Mouse (Mus musculus) forebrain, embryonic 10.5 days (tissue): ENCODE results near the gene Gpr83. TPM values are rescaled to one million over a fixed set of nuclear protein-coding genes. Genes with fewer than 3 reads are reported as not detected.

Experiments used
- DNase-seq: peaks from one replicate; pipeline ENCODE4 v3.0.0-alpha.2; 2017; ENCODE audit warnings: low spot score; ENCODE audit errors: extremely low spot score
- H3K27ac ChIP-seq: fragments of 300-500 bp; sonication (generic); 2 replicates; pipeline ENCODE4 v1.5.1; 2016; ENCODE audit warnings: mild to moderate bottlenecking
- H3K27me3 ChIP-seq: fragments of 300-500 bp; sonication (generic); 2 replicates; pipeline ENCODE4 v1.6.1; 2016; ENCODE audit warnings: mild to moderate bottlenecking; ENCODE audit not compliant: poor library complexity, severe bottlenecking
- H3K36me3 ChIP-seq: fragments of 300-500 bp; sonication (generic); replicated peaks from 2 replicates; pipeline ENCODE4 v1.6.1; 2016; ENCODE audit warnings: mild to moderate bottlenecking, moderate library complexity
- H3K4me1 ChIP-seq: fragments of 300-500 bp; sonication (generic); 2 replicates; pipeline ENCODE4 v1.6.1; 2016
- H3K4me3 ChIP-seq: fragments of 300-500 bp; sonication (generic); 2 replicates; pipeline ENCODE4 v1.5.1; 2016; ENCODE audit warnings: mild to moderate bottlenecking, moderate library complexity
- H3K9me3 ChIP-seq: fragments of 300-500 bp; sonication (generic); 2 replicates; pipeline ENCODE4 v1.6.1; 2016; ENCODE audit warnings: mild to moderate bottlenecking, moderate library complexity
- WGBS: fragments of 180-500 bp; shearing (Covaris S2); methylation state at CpG from one replicate; pipeline ENCODE4 v1.1.7; 2016; 5-methylcytosine and 5-hydroxymethylcytosine counted together
- polyA plus RNA-seq: library from polyadenylated mRNA; unstranded; fragments of >200 nt; fragmentation: Nextera tagmentation; extraction: Ambion mirVana; gene quantifications from 2 replicates; pipeline ENCODE4 v1.2.1, GENCODE M21; 2016

The Gpr83 gene
- polyA plus RNA-seq, 1 experiment from 2014 or later = 0.30 TPM

DNA sequence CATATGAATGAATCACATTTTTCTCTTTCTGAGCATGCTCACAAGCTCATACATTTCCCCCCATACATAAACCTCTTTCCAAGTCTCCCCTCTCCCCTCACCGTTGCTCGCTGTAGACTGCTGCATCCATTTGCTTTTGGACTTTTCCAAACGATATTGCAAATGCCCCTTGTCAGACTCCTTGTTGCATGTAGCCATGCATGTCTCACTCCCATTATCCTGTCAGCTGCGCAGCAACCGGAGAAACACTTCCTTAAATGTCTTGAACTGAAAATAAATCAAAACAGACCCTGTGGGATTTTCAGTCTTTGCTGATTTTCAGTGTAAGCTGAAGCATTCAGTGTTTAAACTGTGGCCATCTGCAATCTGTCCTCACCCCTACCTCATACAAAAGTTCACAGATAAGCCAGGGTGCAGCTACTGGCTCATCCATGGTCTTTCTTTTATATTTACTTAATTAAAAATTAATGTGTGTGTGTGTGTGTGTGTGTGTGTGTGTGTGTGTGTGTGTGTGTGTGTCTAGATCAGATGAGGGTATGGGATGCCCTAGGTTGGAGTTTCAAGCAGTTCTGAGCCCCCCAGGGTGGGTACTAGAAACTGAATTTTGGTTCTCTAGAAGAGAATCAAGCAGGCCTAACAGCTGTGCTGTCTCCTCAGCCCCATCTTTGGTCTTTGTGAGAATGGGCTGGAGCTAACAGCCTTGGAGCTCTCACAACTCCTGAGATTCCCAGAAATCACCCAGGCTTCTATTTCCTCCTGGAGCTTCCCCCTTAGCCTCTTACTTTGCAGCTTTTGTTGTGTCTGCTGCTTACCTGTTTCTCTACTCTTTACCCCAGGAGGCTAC, 59.0 kb downstream of the Gpr83 start:
- Histone ChIP-seq H3K27ac (no peak overlapping the region), H3K27me3 (no peaks in the 10 kb centered on the region), H3K9me3 (no peaks in the 10 kb centered on the region), H3K4me1 (peaks cover 6% of the 10 kb centered on the region), H3K36me3 (no peaks in the 10 kb centered on the region), H3K4me3 (no peak overlapping the region)
- DNase-seq = no peak
- 87% methylated on average over 5 of the region's 5 CpGs for WGBS

Other genes with a start within 250 kb of the Gpr83 start
- gene Amotl1, start 215.2 kb upstream of the Gpr83 start, polyA plus RNA-seq = 15.7 and 17.3 TPM in 2 replicates
- 0.12 and 0.14 TPM in 2 replicates for gene Piwil4, start 119.5 kb upstream of the Gpr83 start, polyA plus RNA-seq
- 2.4 and 3.1 TPM in 2 replicates for gene Fut4, start 107.8 kb upstream of the Gpr83 start, polyA plus RNA-seq
- not detected in 2 replicates for gene 1700012B09Rik, start 89.2 kb upstream of the Gpr83 start, polyA plus RNA-seq
- gene Mre11a, start 75.6 kb upstream of the Gpr83 start, polyA plus RNA-seq = 45.1 and 46.0 TPM in 2 replicates
- gene Ankrd49, start 75.4 kb upstream of the Gpr83 start, polyA plus RNA-seq = 59.2 and 59.6 TPM in 2 replicates
- gene Izumo1r, start 43.7 kb downstream of the Gpr83 start, polyA plus RNA-seq = 0.22 TPM in 1 of 2 replicates, not detected in the other
- gene Panx1, start 185.3 kb downstream of the Gpr83 start, polyA plus RNA-seq = 68.8 and 69.9 TPM in 2 replicates